ENCODE assay signal across 25 mouse cellular contexts in genomic region chr11:53028421-53029168, GRCm38 (mm10).
DNase-seq lines count a peak whose midpoint lies in the region; ATAC-seq and TF ChIP-seq lines count a peak whose summit lies in the region.
"Had no signal": no experiment of that assay in that cellular context is flagged by ENCODE, and none has a peak within 500 bp of the region (broad histone marks: within the 10 kb centered on the region; RNA-seq: fewer than 3 reads in every experiment).

No protein-coding gene starts in this region.

- WGBS in hindbrain, postnatal 0 days: 65% methylated on average over 7 of the region's 7 CpGs
- 75% methylated on average over 7 of the region's 7 CpGs for WGBS in hindbrain, embryonic 13.5 days
- WGBS in midbrain, embryonic 11.5 days: 81% methylated on average over 7 of the region's 7 CpGs
- WGBS in midbrain, embryonic 10.5 days: 84% methylated on average over 7 of the region's 7 CpGs
- WGBS in hindbrain, embryonic 11.5 days: 78% methylated on average over 7 of the region's 7 CpGs

- H3K27ac ChIP-seq in hindbrain, postnatal 0 days: no peak overlapping the region
- no peak overlapping the region for H3K27ac ChIP-seq in hindbrain, embryonic 13.5 days
- H3K27ac ChIP-seq in midbrain, embryonic 11.5 days (ENCODE audit: low read depth, low read length): no peak overlapping the region
- H3K27ac ChIP-seq in midbrain, embryonic 10.5 days (replicated peaks): no peak overlapping the region
- H3K27ac ChIP-seq in hindbrain, embryonic 11.5 days (ENCODE audit: low read depth, low read length): no peak overlapping the region
- H3K27ac ChIP-seq: embryonic facial prominence, embryonic 15.5 days; heart, embryonic 10.5 days; hindbrain, embryonic 12.5 days; kidney, postnatal 0 days; limb, embryonic 13.5 days; liver, embryonic 13.5 days; macrophage had no signal

- H3K9me3 ChIP-seq in hindbrain, postnatal 0 days (ENCODE audit: low read length): no peaks in the 10 kb centered on the region
- no peaks in the 10 kb centered on the region for H3K9me3 ChIP-seq in hindbrain, embryonic 13.5 days
- no peaks in the 10 kb centered on the region for H3K9me3 ChIP-seq in midbrain, embryonic 11.5 days (ENCODE audit: control insufficient read depth, low read length)
- H3K9me3 ChIP-seq in midbrain, embryonic 10.5 days (replicated peaks): no peaks in the 10 kb centered on the region
- H3K9me3 ChIP-seq in hindbrain, embryonic 11.5 days (ENCODE audit: control insufficient read depth, low read length): no peaks in the 10 kb centered on the region
- H3K9me3 ChIP-seq: heart, embryonic 10.5 days; hindbrain, embryonic 12.5 days; liver, embryonic 13.5 days had no signal

- no peak overlapping the region for H3K4me2 ChIP-seq in hindbrain, postnatal 0 days (ENCODE audit: low read depth, low read length)
- no peak overlapping the region for H3K4me2 ChIP-seq in hindbrain, embryonic 13.5 days
- no peak overlapping the region for H3K4me2 ChIP-seq in midbrain, embryonic 11.5 days
- no peak overlapping the region for H3K4me2 ChIP-seq in hindbrain, embryonic 11.5 days (replicated peaks; ENCODE audit: low read depth, low read length)
- H3K4me2 ChIP-seq: embryonic facial prominence, embryonic 15.5 days; hindbrain, embryonic 12.5 days; limb, embryonic 13.5 days; liver, embryonic 13.5 days had no signal

- no peak for ATAC-seq in hindbrain, postnatal 0 days
- ATAC-seq in hindbrain, embryonic 13.5 days (ENCODE audit: low FRiP score): no peak
- no peak for ATAC-seq in midbrain, embryonic 11.5 days (ENCODE audit: low FRiP score)
- no peak for ATAC-seq in hindbrain, embryonic 11.5 days (ENCODE audit: low FRiP score)
- ATAC-seq: forebrain, embryonic 16.5 days; inflammation-experienced regulatory T-cells, adult 6 months; Patski had no signal

- no peaks in the 10 kb centered on the region for H3K36me3 ChIP-seq in hindbrain, postnatal 0 days (ENCODE audit: insufficient read depth, low read length)
- no peaks in the 10 kb centered on the region for H3K36me3 ChIP-seq in hindbrain, embryonic 13.5 days
- H3K36me3 ChIP-seq in midbrain, embryonic 11.5 days (ENCODE audit: control insufficient read depth, insufficient read depth, low read length): no peaks in the 10 kb centered on the region
- H3K36me3 ChIP-seq in midbrain, embryonic 10.5 days: no peaks in the 10 kb centered on the region
- H3K36me3 ChIP-seq in hindbrain, embryonic 11.5 days (ENCODE audit: control insufficient read depth, insufficient read depth, low read length): no peaks in the 10 kb centered on the region
- H3K36me3 ChIP-seq: embryonic facial prominence, embryonic 15.5 days; heart, embryonic 10.5 days; hindbrain, embryonic 12.5 days; limb, embryonic 13.5 days; liver, embryonic 13.5 days had no signal

- no peak overlapping the region for H3K4me3 ChIP-seq in hindbrain, postnatal 0 days (ENCODE audit: low read length)
- no peak overlapping the region for H3K4me3 ChIP-seq in hindbrain, embryonic 13.5 days
- no peak overlapping the region for H3K4me3 ChIP-seq in midbrain, embryonic 11.5 days (ENCODE audit: low read depth, low read length)
- H3K4me3 ChIP-seq in midbrain, embryonic 10.5 days: no peak overlapping the region
- H3K4me3 ChIP-seq in hindbrain, embryonic 11.5 days (ENCODE audit: low read depth, low read length): no peak overlapping the region
- H3K4me3 ChIP-seq: embryonic facial prominence, embryonic 15.5 days; heart, embryonic 10.5 days; hindbrain, embryonic 12.5 days; limb, embryonic 13.5 days; liver, embryonic 13.5 days had no signal

- TF ChIP-seq CTCF in hindbrain, postnatal 0 days (IDR thresholded peaks at IDR 0.05; ENCODE audit: low read depth): no peak

- no peaks in the 10 kb centered on the region for H3K27me3 ChIP-seq in hindbrain, postnatal 0 days (ENCODE audit: insufficient read depth, low read length)
- peaks cover 4% of the 10 kb centered on the region; the same call in 1 of the 2 replicates for H3K27me3 ChIP-seq in hindbrain, embryonic 13.5 days
- no peaks in the 10 kb centered on the region for H3K27me3 ChIP-seq in midbrain, embryonic 11.5 days (ENCODE audit: control insufficient read depth, insufficient read depth, low read length)
- H3K27me3 ChIP-seq in midbrain, embryonic 10.5 days (ENCODE audit: low read depth, poor library complexity, severe bottlenecking): no peaks in the 10 kb centered on the region
- H3K27me3 ChIP-seq in hindbrain, embryonic 11.5 days (ENCODE audit: control insufficient read depth, insufficient read depth, low read length): no peaks in the 10 kb centered on the region
- H3K27me3 ChIP-seq: embryonic facial prominence, embryonic 15.5 days; hindbrain, embryonic 12.5 days; liver, embryonic 13.5 days had no signal

- peak; percentile 28 for DNase-seq in hindbrain, postnatal 0 days (ENCODE audit: low spot score)
- DNase-seq in midbrain, embryonic 11.5 days (ENCODE audit: low spot score, missing footprints): peak; percentile 12
- DNase-seq in midbrain, embryonic 10.5 days (ENCODE audit: low spot score): no peak
- DNase-seq in cerebellum, adult 9-10 months: peak; percentile 60
- no peak for DNase-seq in testis, postnatal 10 days (ENCODE audit: low spot score)
- DNase-seq in hindbrain, embryonic 11.5 days (ENCODE audit: low spot score): no peak
- DNase-seq in right cerebral cortex, postnatal 25 days: no peak
- DNase-seq: adrenal gland, postnatal 10 days; gastrocnemius, postnatal 10 days; kidney, adult 2 months; layer of hippocampus, postnatal 36 days; liver, embryonic 13.5 days; lung, adult 2 months; thymus, adult 2 months; thymus, postnatal 4 days had no signal

- H3K4me1 ChIP-seq in hindbrain, postnatal 0 days (ENCODE audit: insufficient read depth, low read length): no peaks in the 10 kb centered on the region
- peaks cover 4% of the 10 kb centered on the region; the same call in 1 of the 2 replicates for H3K4me1 ChIP-seq in hindbrain, embryonic 13.5 days (replicated peaks)
- no peaks in the 10 kb centered on the region for H3K4me1 ChIP-seq in midbrain, embryonic 11.5 days (ENCODE audit: control insufficient read depth, insufficient read depth, low read length)
- H3K4me1 ChIP-seq in midbrain, embryonic 10.5 days: peaks cover 10% of the 10 kb centered on the region; the same call in 1 of the 2 replicates
- H3K4me1 ChIP-seq in hindbrain, embryonic 11.5 days (replicated peaks; ENCODE audit: control insufficient read depth, insufficient read depth, low read length): no peaks in the 10 kb centered on the region
- H3K4me1 ChIP-seq: embryonic facial prominence, embryonic 15.5 days; limb, embryonic 13.5 days; liver, embryonic 13.5 days had no signal

- H3K9ac ChIP-seq in hindbrain, postnatal 0 days (replicated peaks; ENCODE audit: low read length): no peak overlapping the region
- no peak overlapping the region for H3K9ac ChIP-seq in hindbrain, embryonic 13.5 days
- no peak overlapping the region for H3K9ac ChIP-seq in midbrain, embryonic 11.5 days (ENCODE audit: low read length)
- H3K9ac ChIP-seq in hindbrain, embryonic 11.5 days (ENCODE audit: low read depth, low read length): no peak overlapping the region
- H3K9ac ChIP-seq: embryonic facial prominence, embryonic 15.5 days; hindbrain, embryonic 12.5 days; limb, embryonic 13.5 days; liver, embryonic 13.5 days had no signal

Comparison
In these comparisons a context has a peak if more than half of its experiments do, and no peak if none do; other contexts are left out.
1. DNase-seq: peak in hindbrain, postnatal 0 days (single experiment), midbrain, embryonic 11.5 days (single experiment) and cerebellum, adult 9-10 months (single experiment); none in midbrain, embryonic 10.5 days (single experiment), testis, postnatal 10 days (single experiment), hindbrain, embryonic 11.5 days (single experiment) and right cerebral cortex, postnatal 25 days (single experiment).